In genomic region chr1:120120141-120120968, GRCm38 (mm10) we compare ENCODE assay signal across 8 mouse cellular contexts. TPM values are rescaled to one million over a fixed set of nuclear protein-coding genes. Genes with fewer than 3 reads are reported as not detected.
DNase-seq lines count a peak whose midpoint lies in the region; ATAC-seq and TF ChIP-seq lines count a peak whose summit lies in the region.

No protein-coding gene starts in this region.

- TF ChIP-seq POLR2A in spleen, adult 2 months (IDR thresholded peaks at IDR 0.05; ENCODE audit: low read depth, low read length): no peak; the same call in 1 of the 2 replicates
- peak; percentile 19; the same call in 1 of the 2 replicates for TF ChIP-seq POLR2A in liver, adult 2 months (IDR thresholded peaks at IDR 0.05; ENCODE audit: extremely low read depth, insufficient read depth, low read length)

- H3K4me3 ChIP-seq in spleen, adult 2 months (ENCODE audit: extremely low read depth, insufficient read depth, insufficient read length): peak overlapping the region; percentile 87
- peak overlapping the region; percentile 76 for H3K4me3 ChIP-seq in liver, adult 2 months (ENCODE audit: insufficient read depth, low read depth, low read length)
- peak overlapping the region; percentile 60 for H3K4me3 ChIP-seq in midbrain, embryonic 16.5 days (ENCODE audit: low read depth, low read length)

- 11% methylated on average over 24 of the region's 24 CpGs for WGBS in spleen, adult 2 months
- under 1% methylated on average over 24 of the region's 24 CpGs for WGBS in liver, adult 2 months
- WGBS in midbrain, embryonic 16.5 days: 4% methylated on average over 24 of the region's 24 CpGs

- no peaks in the 10 kb centered on the region for H3K9me3 ChIP-seq in midbrain, embryonic 16.5 days (replicated peaks; ENCODE audit: control insufficient read depth, low read length, poor library complexity, severe bottlenecking)

- H3K36me3 ChIP-seq in spleen, adult 2 months (ENCODE audit: control insufficient read depth, insufficient read depth, low read length): peaks cover 7% of the 10 kb centered on the region
- H3K36me3 ChIP-seq in liver, adult 2 months (ENCODE audit: control insufficient read depth, insufficient read depth, low read length): peaks cover 21% of the 10 kb centered on the region
- H3K36me3 ChIP-seq in midbrain, embryonic 16.5 days (ENCODE audit: control insufficient read depth, insufficient read depth, low read length): no peaks in the 10 kb centered on the region

- peak overlapping the region; percentile 84 for H3K27ac ChIP-seq in spleen, adult 2 months (ENCODE audit: insufficient read depth, low read length)
- peak overlapping the region; percentile 92 for H3K27ac ChIP-seq in liver, adult 2 months (replicated peaks; ENCODE audit: insufficient read depth, low read depth, low read length)
- peak overlapping the region; percentile 89 for H3K27ac ChIP-seq in midbrain, embryonic 16.5 days (ENCODE audit: low read length)

- ATAC-seq in inflammation-experienced regulatory T-cells, adult 6 months: peak; percentile 45
- peak; percentile 69 for ATAC-seq in midbrain, embryonic 16.5 days

- peaks cover 13% of the 10 kb centered on the region; the same call in 1 of the 2 replicates for H3K79me2 ChIP-seq in liver, adult 2 months (ENCODE audit: control insufficient read depth, insufficient read depth, low read length)

- no peaks in the 10 kb centered on the region for H3K27me3 ChIP-seq in spleen, adult 2 months (ENCODE audit: control insufficient read depth, insufficient read depth, low read length)
- H3K27me3 ChIP-seq in liver, adult 2 months (ENCODE audit: control insufficient read depth, insufficient read depth, low read length): no peaks in the 10 kb centered on the region
- H3K27me3 ChIP-seq in midbrain, embryonic 16.5 days (ENCODE audit: control insufficient read depth, insufficient read depth, low read depth, low read length): no peaks in the 10 kb centered on the region

- peaks cover 8% of the 10 kb centered on the region; the same call in 1 of the 2 replicates for H3K4me1 ChIP-seq in spleen, adult 2 months (ENCODE audit: control insufficient read depth, insufficient read depth, insufficient read length)
- peaks cover 18% of the 10 kb centered on the region for H3K4me1 ChIP-seq in liver, adult 2 months (ENCODE audit: control insufficient read depth, insufficient read depth, low read length)
- H3K4me1 ChIP-seq in midbrain, embryonic 16.5 days (ENCODE audit: control insufficient read depth, insufficient read depth, low read length): peaks cover 20% of the 10 kb centered on the region

- H3K4me2 ChIP-seq in midbrain, embryonic 16.5 days (ENCODE audit: low read length): peak overlapping the region; percentile 60

- no peak for TF ChIP-seq CTCF in spleen, adult 2 months (IDR thresholded peaks at IDR 0.05; ENCODE audit: extremely low read depth, insufficient read depth, insufficient read length, insufficient replicate concordance)
- TF ChIP-seq CTCF in liver, adult 2 months (IDR thresholded peaks at IDR 0.05; ENCODE audit: low read depth, low read length): no peak

- H3K9ac ChIP-seq in liver, adult 2 months (ENCODE audit: low read depth, low read length): peak overlapping the region; percentile 82
- peak overlapping the region; percentile 79 for H3K9ac ChIP-seq in midbrain, embryonic 16.5 days (ENCODE audit: low read depth, low read length)

- no peak for DNase-seq in spleen, adult 2 months (ENCODE audit: low read depth in 1 of 2, low spot score in 2 of 2)
- DNase-seq in spleen, postnatal 10 days (ENCODE audit: low spot score in 2 of 2): no peak
- DNase-seq in cerebellum, postnatal 36 days: peak; percentile 34 to 46
- DNase-seq in gastrocnemius, postnatal 10 days: peak; percentile 34
- peak; percentile 99 for DNase-seq in liver, adult 2 months (ENCODE audit: extremely low read depth, low read depth, low spot score)
- no peak for DNase-seq in T-cell, adult 2 months (ENCODE audit: low spot score)

RNA-seq across cellular contexts. Expression of gene Dbi, which starts 0.5 kb away (rescaled TPM):
- 37.2 and 53.9 TPM in 2 replicates for polyA plus RNA-seq in spleen, adult 2 months (2012; rRNA removed)
- total RNA-seq in gastrocnemius, postnatal 10 days (2021): 100 to 1,000 TPM; 254 to 263 TPM
- polyA plus RNA-seq in inflammation-experienced regulatory T-cells, adult 6 months (2017; shearing (Covaris generic)): 100 to 1,000 TPM; 144 to 324 (median 146) TPM
- total RNA-seq in liver, adult 2 months (2014; rRNA removed): 1,543 and 1,850 TPM in 2 replicates
- 1,631 and 1,632 TPM in 2 replicates for polyA plus RNA-seq in liver, adult 2 months (2012; rRNA removed)
- polyA plus RNA-seq in midbrain, embryonic 16.5 days (2015; fragmentation: Nextera tagmentation; extraction: Ambion mirVana): 901 and 1,233 TPM in 2 replicates

RNA-seq across cellular contexts. Expression of gene 3110009E18Rik, which starts 0.6 kb away (rescaled TPM):
- polyA plus RNA-seq in spleen, adult 2 months (2012; rRNA removed): 1.4 and 2.0 TPM in 2 replicates
- 1 to 10 TPM; 5.7 to 7.3 TPM for total RNA-seq in gastrocnemius, postnatal 10 days (2021)
- 10 to 100 TPM; 23.2 to 27.8 (median 23.7) TPM for polyA plus RNA-seq in inflammation-experienced regulatory T-cells, adult 6 months (2017; shearing (Covaris generic))
- 1.3 and 1.4 TPM in 2 replicates for total RNA-seq in liver, adult 2 months (2014; rRNA removed)
- polyA plus RNA-seq in liver, adult 2 months (2012; rRNA removed): 0.61 and 0.65 TPM in 2 replicates
- 13.0 and 13.7 TPM in 2 replicates for polyA plus RNA-seq in midbrain, embryonic 16.5 days (2015; fragmentation: Nextera tagmentation; extraction: Ambion mirVana)

RNA-seq across cellular contexts. Expression of gene Tmem37, which starts 46.5 kb away (rescaled TPM):
- 17.3 and 20.8 TPM in 2 replicates for polyA plus RNA-seq in spleen, adult 2 months (2012; rRNA removed)
- 10 to 100 TPM in 1 of 2 experiments, 1 to 10 TPM in 1; 8.7 to 12.6 TPM for total RNA-seq in gastrocnemius, postnatal 10 days (2021)
- polyA plus RNA-seq in inflammation-experienced regulatory T-cells, adult 6 months (2017; shearing (Covaris generic)): 1 to 10 TPM in 1 of 3 experiments, under 1 TPM in 2; 0.86 to 4.5 (median 0.91) TPM
- 64.9 and 96.5 TPM in 2 replicates for total RNA-seq in liver, adult 2 months (2014; rRNA removed)
- 172 and 299 TPM in 2 replicates for polyA plus RNA-seq in liver, adult 2 months (2012; rRNA removed)
- polyA plus RNA-seq in midbrain, embryonic 16.5 days (2015; fragmentation: Nextera tagmentation; extraction: Ambion mirVana): 4.9 and 5.1 TPM in 2 replicates

Comparison
In these comparisons a context has a peak if more than half of its experiments do, and no peak if none do; other contexts are left out.
1. DNase-seq: peak in cerebellum, postnatal 36 days (2 of 2), gastrocnemius, postnatal 10 days (single experiment) and liver, adult 2 months (single experiment); none in spleen, adult 2 months (0 of 2), spleen, postnatal 10 days (0 of 2) and T-cell, adult 2 months (single experiment).
2. Peak in every context shown above with its lines, with median percentiles within 50 percentile points of each other: H3K27ac ChIP-seq and H3K4me3 ChIP-seq.